Mouse (Mus musculus): ENCODE measurements around the gene Gm20605. TPM values are rescaled to one million over a fixed set of nuclear protein-coding genes. Genes with fewer than 3 reads are reported as not detected.
A peak's percentile ranks its signal among the peaks of the same experiment; 100 is the strongest.

The Gm20605 gene
- total and polyA plus RNA-seq, 3 experiments = 1.1 to 9.0 (median 1.1) TPM

GRCm38 (mm10) chr5:137656977-137657376, 28.0 kb downstream of the Gm20605 start:
- no peak overlapping the region for H3K4me2 ChIP-seq (ENCODE audit: insufficient read depth, low read depth, poor library complexity, severe bottlenecking)
- H3K4me3 ChIP-seq (replicated peaks in 1 of 3; ENCODE audit: low read depth in 2 of 3, low read length in 2 of 3, poor library complexity in 1 of 3) = no peak overlapping the region
- H3K36me3 ChIP-seq (replicated peaks in 1 of 2; ENCODE audit: control insufficient read depth in 1 of 2, insufficient read depth in 1 of 2, low read length in 1 of 2) = peaks cover 16 to 79% of the 10 kb centered on the region in 2 experiments
- no peak overlapping the region for H3K27ac ChIP-seq (ENCODE audit: insufficient read depth, low read depth)
- peaks cover 0 to 8% of the 10 kb centered on the region in 2 experiments; a peak in 2 of 4 replicates for H3K4me1 ChIP-seq (ENCODE audit: control insufficient read depth in 1 of 2, insufficient read depth in 2 of 2)
- in situ Hi-C loops (cut with MboI; ENCODE audit: low pct_ligation_motif_present, low pct_unique_long_range_greater_than_20kb, low sequenced_read_pairs) = no loop called here
- TF ChIP-seq ETS1 (conservative IDR thresholded peaks at IDR 0.05; ENCODE audit: low read depth, low read length) (no peak), JUND (conservative IDR thresholded peaks at IDR 0.05; ENCODE audit: low read depth, low read length) (no peak), GABPA (IDR thresholded peaks at IDR 0.05; ENCODE audit: insufficient replicate concordance, low read depth, low read length) (no peak), POLR2A (IDR thresholded peaks at IDR 0.05; ENCODE audit: low read depth, low read length) (no peak), ZNF384 (IDR thresholded peaks at IDR 0.05; ENCODE audit: low read depth, low read length) (peak; percentile 72), HCFC1 (IDR thresholded peaks at IDR 0.05; ENCODE audit: low read depth, low read length) (no peak), SMC3 (IDR thresholded peaks at IDR 0.05; ENCODE audit: low read depth, low read length) (peak; percentile 94), CTCF (conservative IDR thresholded peaks at IDR 0.05 in 1 of 2, IDR thresholded peaks at IDR 0.05 in 1 of 2; ENCODE audit: low read depth in 2 of 2, low read length in 2 of 2) (peak; percentile 31 to 89), EP300 (IDR thresholded peaks at IDR 0.05; ENCODE audit: low read length) (no peak), USF2 (conservative IDR thresholded peaks at IDR 0.05; ENCODE audit: low read depth, low read length) (no peak), RAD21 (IDR thresholded peaks at IDR 0.05; ENCODE audit: low read depth, low read length) (peak; percentile 84), IRF4 (IDR thresholded peaks at IDR 0.05; ENCODE audit: low read depth, low read length) (no peak), POLR2AphosphoS2 (IDR thresholded peaks at IDR 0.05; ENCODE audit: low read depth, low read length) (no peak), ZC3H11A (IDR thresholded peaks at IDR 0.05; ENCODE audit: low read depth, low read length) (peak; percentile 50), TBP (conservative IDR thresholded peaks at IDR 0.05; ENCODE audit: low read depth, low read length) (no peak)
- peak; percentile 61 for DNase-seq (ENCODE audit: extremely low read depth)
- dilution Hi-C loops (cut with MboI; ENCODE audit: extremely low pct_ligation_motif_present, extremely low pct_unique_long_range_greater_than_20kb, low sequenced_read_pairs) = no loop called here
- H3K9ac ChIP-seq (ENCODE audit: insufficient read depth, low read depth) = no peak overlapping the region
- H3K79me2 ChIP-seq (replicated peaks; ENCODE audit: control insufficient read depth, extremely low read depth, insufficient read depth, poor library complexity, severe bottlenecking) = no peaks in the 10 kb centered on the region
- H3K27me3 ChIP-seq (replicated peaks) = no peaks in the 10 kb centered on the region
- H3K9me3 ChIP-seq (replicated peaks; ENCODE audit: low read length) = no peaks in the 10 kb centered on the region

GRCm38 (mm10) chr5:137660064-137660688, 31.2 kb downstream of the Gm20605 start:
- Histone ChIP-seq H3K9ac (ENCODE audit: insufficient read depth, low read depth) (no peak overlapping the region), H3K27ac (ENCODE audit: insufficient read depth, low read depth) (no peak overlapping the region), H3K4me3 (replicated peaks in 1 of 3; ENCODE audit: low read depth in 2 of 3, low read length in 2 of 3, poor library complexity in 1 of 3) (no peak overlapping the region), H3K36me3 (replicated peaks in 1 of 2; ENCODE audit: control insufficient read depth in 1 of 2, insufficient read depth in 1 of 2, low read length in 1 of 2) (peaks cover 24 to 78% of the 10 kb centered on the region in 2 experiments), H3K4me2 (ENCODE audit: insufficient read depth, low read depth, poor library complexity, severe bottlenecking) (no peak overlapping the region), H3K9me3 (replicated peaks; ENCODE audit: low read length) (no peaks in the 10 kb centered on the region), H3K4me1 (ENCODE audit: control insufficient read depth in 1 of 2, insufficient read depth in 2 of 2) (0 out of 4 replicates have a peak, but pooled peaks cover 0 to 3% of the 10 kb centered on the region in 2 experiments), H3K27me3 (replicated peaks) (no peaks in the 10 kb centered on the region), H3K79me2 (replicated peaks; ENCODE audit: control insufficient read depth, extremely low read depth, insufficient read depth, poor library complexity, severe bottlenecking) (no peaks in the 10 kb centered on the region)
- dilution Hi-C loops (cut with MboI; ENCODE audit: extremely low pct_ligation_motif_present, extremely low pct_unique_long_range_greater_than_20kb, low sequenced_read_pairs) = no loop called here
- in situ Hi-C loops (cut with MboI; ENCODE audit: low pct_ligation_motif_present, low pct_unique_long_range_greater_than_20kb, low sequenced_read_pairs) = no loop called here
- TF ChIP-seq USF1 (IDR thresholded peaks at IDR 0.05; ENCODE audit: low read depth, low read length) (no peak), UBTF (IDR thresholded peaks at IDR 0.05; ENCODE audit: low read depth, low read length) (no peak), KAT2A (IDR thresholded peaks at IDR 0.05; ENCODE audit: insufficient replicate concordance, low read length) (no peak), MAZ (IDR thresholded peaks at IDR 0.05; ENCODE audit: low read depth, low read length) (no peak), MXI1 (IDR thresholded peaks at IDR 0.05; ENCODE audit: low read depth, low read length) (no peak), HCFC1 (IDR thresholded peaks at IDR 0.05; ENCODE audit: low read depth, low read length) (no peak), BHLHE40 (IDR thresholded peaks at IDR 0.05; ENCODE audit: low read depth, low read length) (no peak), TCF12 (IDR thresholded peaks at IDR 0.05; ENCODE audit: low read depth, low read length) (no peak), ZMIZ1 (IDR thresholded peaks at IDR 0.05; ENCODE audit: low read depth, low read length) (no peak), TBP (conservative IDR thresholded peaks at IDR 0.05; ENCODE audit: low read depth, low read length) (no peak), GABPA (IDR thresholded peaks at IDR 0.05; ENCODE audit: insufficient replicate concordance, low read depth, low read length) (no peak), MEF2A (IDR thresholded peaks at IDR 0.05; ENCODE audit: borderline replicate concordance, low read depth, low read length) (no peak), NELFE (IDR thresholded peaks at IDR 0.05; ENCODE audit: low read depth, low read length) (no peak), E2F4 (IDR thresholded peaks at IDR 0.05; ENCODE audit: insufficient replicate concordance, low read depth, low read length) (no peak), USF2 (conservative IDR thresholded peaks at IDR 0.05; ENCODE audit: low read depth, low read length) (no peak), POLR2A (IDR thresholded peaks at IDR 0.05; ENCODE audit: low read depth, low read length) (no peak), ELF1 (IDR thresholded peaks at IDR 0.05; ENCODE audit: low read depth, low read length) (no peak)
- DNase-seq (ENCODE audit: extremely low read depth) = no peak

Data from CH12.LX (cell line).